Mouse (Mus musculus) thymus, adult 18-20 months (tissue): ENCODE results near the gene Il5.

Experiments used
- DNase-seq, 2 experiments: peaks; one replicate each; pipeline ENCODE4 v3.0.0; 2022; ENCODE audit warnings: mixed read lengths in 2 of 2

Gene Il5

GRCm38 (mm10) chr11:53771001-53771744 is 50.6 kb downstream of the Il5 start:
- DNase-seq = peak in 1 of 2 experiments; percentile 35

- no peak for DNase-seq
Observed at GRCm38 (mm10) chr11:53772536-53772935, 51.9 kb downstream of the Il5 start.

- DNase-seq = no peak
Observed at GRCm38 (mm10) chr11:53773087-53773486, 52.5 kb downstream of the Il5 start, which contains the start of gene Gm17334. Gene Gm17334 (minus strand): TSS chr11:53773187.

GRCm38 (mm10) chr11:53773641-53774360 is 53.2 kb downstream of the Il5 start:
- no peak for DNase-seq
